Mouse (Mus musculus) forebrain, embryonic 14.5 days (tissue): Measurements from ENCODE around the gene Snd1. TPM values are rescaled to one million over a fixed set of nuclear protein-coding genes. Genes with fewer than 3 reads are reported as not detected.

Source experiments
- ATAC-seq: fragments of 200-750 bp; cut with Nextera tagmentation; 2 replicates; pipeline ENCODE4 v1.8.0; 2017; ENCODE audit warnings: mild to moderate bottlenecking, moderate library complexity
- DNase-seq: peaks from one replicate; pipeline ENCODE4 v3.0.0-alpha.2; 2015; ENCODE audit warnings: low spot score
- H3K27ac ChIP-seq: fragments of 300-500 bp; sonication (generic); 2 replicates; pipeline ENCODE4 v1.5.1; 2014; ENCODE audit warnings: low read depth, mild to moderate bottlenecking, control low read depth, low read length, moderate library complexity
- H3K27me3 ChIP-seq: fragments of 300-500 bp; sonication (generic); replicated peaks from 2 replicates; pipeline ENCODE4 v1.6.1; 2014; ENCODE audit warnings: low read length, control low read depth, mixed read lengths; ENCODE audit not compliant: control insufficient read depth, insufficient read depth
- H3K36me3 ChIP-seq: fragments of 300-500 bp; sonication (generic); 2 replicates; pipeline ENCODE4 v1.6.1; 2014; ENCODE audit warnings: low read length, control low read depth; ENCODE audit not compliant: control insufficient read depth, insufficient read depth
- H3K4me1 ChIP-seq: fragments of 300-500 bp; sonication (generic); 2 replicates; pipeline ENCODE4 v1.6.1; 2014; ENCODE audit warnings: antibody characterized with exemption, low read length, control low read depth; ENCODE audit not compliant: control insufficient read depth, insufficient read depth
- H3K4me2 ChIP-seq: fragments of 300-500 bp; sonication (generic); 2 replicates; pipeline ENCODE4 v1.6.1; 2014; ENCODE audit warnings: mild to moderate bottlenecking, control low read depth, low read length
- H3K4me3 ChIP-seq: fragments of 300-500 bp; sonication (generic); 2 replicates; pipeline ENCODE4 v1.5.1; 2014; ENCODE audit warnings: low read depth, low read length, control low read depth
- H3K9ac ChIP-seq: fragments of 300-500 bp; sonication (generic); 2 replicates; pipeline ENCODE4 v1.6.1; 2014; ENCODE audit warnings: mild to moderate bottlenecking, low read length, control low read depth, moderate library complexity
- H3K9me3 ChIP-seq: fragments of 300-500 bp; sonication (generic); replicated peaks from 2 replicates; pipeline ENCODE4 v1.6.1; 2016; ENCODE audit warnings: low read length, control low read depth, mixed read lengths; ENCODE audit not compliant: control insufficient read depth
- WGBS: fragments of 180-500 bp; shearing (Covaris S2); extraction: QIAGEN DNeasy Blood & Tissue Kit; methylation state at CpG from one replicate; pipeline ENCODE4 v1.1.7; 2014; 5-methylcytosine and 5-hydroxymethylcytosine counted together
- polyA plus RNA-seq: library from polyadenylated mRNA; unstranded; fragments of >200 nt; fragmentation: Nextera tagmentation; extraction: Ambion mirVana; gene quantifications from 2 replicates; pipeline ENCODE4 v1.2.1, GENCODE M21; 2014

The Snd1 gene
- polyA plus RNA-seq, 1 experiment from 2014 or later = 67.9 TPM

DNA sequence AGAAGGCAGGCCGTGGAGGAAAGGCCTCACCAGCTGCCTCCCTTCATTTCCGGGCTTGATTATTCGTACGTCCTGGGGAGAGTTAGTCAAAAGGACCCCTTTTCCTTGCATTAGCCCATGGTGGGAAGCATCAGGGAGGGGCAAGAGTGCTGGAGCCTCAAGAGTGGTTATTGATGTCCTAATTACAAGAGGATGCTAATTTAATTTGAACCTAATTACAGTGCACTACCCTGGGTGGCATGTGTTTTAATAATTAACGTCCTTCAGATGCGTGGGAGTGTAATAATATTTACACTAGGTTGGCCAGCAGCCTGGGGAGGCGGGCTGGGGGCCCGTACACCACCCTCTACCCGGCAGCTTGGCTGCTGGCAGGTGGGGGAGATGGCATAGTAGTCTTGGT lies 416.5 kb downstream of the Snd1 start:
- Histone ChIP-seq H3K36me3 (peaks cover 12% of the 10 kb centered on the region), H3K4me3 (no peak overlapping the region), H3K9me3 (no peaks in the 10 kb centered on the region), H3K9ac (no peak overlapping the region), H3K27me3 (0 out of 2 replicates have a peak, but pooled peaks cover 6% of the 10 kb centered on the region), H3K4me2 (no peak overlapping the region), H3K4me1 (peaks cover 19% of the 10 kb centered on the region), H3K27ac (no peak overlapping the region)
- peak; percentile 68 for DNase-seq
- peak; percentile 76 for ATAC-seq
- 14% methylated on average over 9 of the region's 9 CpGs for WGBS

- no peak overlapping the region for H3K4me2 ChIP-seq
These were observed 420.1 kb downstream of the Snd1 start for GRCm38 (mm10) chr6:28895004-28895515.

DNA sequence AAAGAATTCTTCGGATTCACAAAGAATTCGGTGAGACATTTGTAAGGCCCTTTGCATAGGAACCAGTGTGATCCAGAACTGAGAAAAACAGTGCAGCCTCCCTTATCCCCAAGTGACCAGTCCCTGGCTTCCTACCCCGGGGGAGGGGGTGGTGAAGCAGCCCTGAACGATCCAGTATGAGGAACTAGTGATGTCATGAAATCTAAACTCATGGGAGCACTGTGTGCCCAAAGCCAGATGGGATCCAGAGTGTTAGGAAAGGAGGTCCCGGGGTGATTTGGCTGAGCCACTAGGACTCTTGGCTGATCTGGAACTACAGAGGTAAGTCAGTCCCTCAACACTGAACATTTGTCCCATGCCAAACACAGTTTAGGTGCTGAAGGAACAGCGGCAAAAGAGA lies 420.8 kb downstream of the Snd1 start:
- ATAC-seq (no peak), DNase-seq (no peak)
- Histone ChIP-seq H3K27ac (no peak overlapping the region), H3K36me3 (no peaks in the 10 kb centered on the region), H3K27me3 (no peaks in the 10 kb centered on the region), H3K9me3 (no peaks in the 10 kb centered on the region), H3K4me1 (peaks cover 11% of the 10 kb centered on the region), H3K9ac (no peak overlapping the region), H3K4me2 (no peak overlapping the region), H3K4me3 (no peak overlapping the region)
- 78% methylated on average over 6 of the region's 6 CpGs for WGBS

More at GRCm38 (mm10) chr6:28895004-28895515, 420.1 kb downstream of the Snd1 start:
- Histone ChIP-seq H3K27me3 (no peaks in the 10 kb centered on the region), H3K4me3 (no peak overlapping the region), H3K9me3 (no peaks in the 10 kb centered on the region), H3K4me1 (peaks cover 17% of the 10 kb centered on the region), H3K36me3 (no peaks in the 10 kb centered on the region), H3K9ac (no peak overlapping the region), H3K27ac (no peak overlapping the region)
- 53% methylated on average over 12 of the region's 12 CpGs for whole genome bisulfite sequencing
- DNase-seq (peak; percentile 51), ATAC-seq (no peak)

DNA sequence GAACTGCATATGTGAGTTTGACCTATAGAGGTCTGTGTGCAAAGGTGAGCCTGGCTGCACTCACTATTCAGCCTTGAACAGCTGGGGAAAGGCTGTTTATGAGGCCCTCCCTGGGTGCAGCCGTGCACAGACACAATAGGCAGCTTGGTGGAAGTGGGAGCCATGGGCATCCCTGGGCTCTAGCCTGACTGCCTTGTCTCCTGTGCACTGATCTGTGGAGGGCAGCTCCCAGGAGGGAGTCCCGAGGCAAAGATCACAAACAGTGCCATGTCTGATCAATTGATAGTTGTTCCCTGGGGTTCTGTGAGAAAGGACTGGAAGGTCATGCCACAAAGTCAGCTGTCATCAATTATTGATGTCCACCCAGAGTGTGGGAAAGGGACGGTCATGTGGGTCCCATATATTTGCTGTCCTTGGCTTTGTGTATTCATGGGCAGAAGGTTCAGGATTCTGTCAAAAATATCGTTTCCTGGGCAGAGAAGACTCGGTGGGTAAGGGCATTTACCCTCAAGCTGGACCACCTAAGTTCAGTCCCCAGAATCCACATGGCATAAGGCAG lies 421.9 kb downstream of the Snd1 start:
- Histone ChIP-seq H3K9me3 (no peaks in the 10 kb centered on the region), H3K4me1 (0 out of 2 replicates have a peak, but pooled peaks cover under 1% of the 10 kb centered on the region), H3K4me3 (no peak overlapping the region), H3K36me3 (no peaks in the 10 kb centered on the region), H3K4me2 (no peak overlapping the region), H3K9ac (no peak overlapping the region), H3K27me3 (no peaks in the 10 kb centered on the region), H3K27ac (no peak overlapping the region)
- DNase-seq (no peak), ATAC-seq (no peak)
- WGBS = 54% methylated on average over 5 of the region's 5 CpGs

GRCm38 (mm10) chr6:28897326-28898085 lies 422.6 kb downstream of the Snd1 start:
- DNase-seq = no peak
- no peaks in the 10 kb centered on the region for H3K4me1 ChIP-seq
- no peak overlapping the region for H3K4me3 ChIP-seq
- 62% methylated on average over 11 of the region's 11 CpGs for WGBS
- no peak overlapping the region for H3K9ac ChIP-seq
- no peaks in the 10 kb centered on the region for H3K36me3 ChIP-seq
- H3K27ac ChIP-seq = no peak overlapping the region
- no peak overlapping the region for H3K4me2 ChIP-seq
- H3K27me3 ChIP-seq = no peaks in the 10 kb centered on the region
- no peaks in the 10 kb centered on the region for H3K9me3 ChIP-seq
- no peak for ATAC-seq

DNA sequence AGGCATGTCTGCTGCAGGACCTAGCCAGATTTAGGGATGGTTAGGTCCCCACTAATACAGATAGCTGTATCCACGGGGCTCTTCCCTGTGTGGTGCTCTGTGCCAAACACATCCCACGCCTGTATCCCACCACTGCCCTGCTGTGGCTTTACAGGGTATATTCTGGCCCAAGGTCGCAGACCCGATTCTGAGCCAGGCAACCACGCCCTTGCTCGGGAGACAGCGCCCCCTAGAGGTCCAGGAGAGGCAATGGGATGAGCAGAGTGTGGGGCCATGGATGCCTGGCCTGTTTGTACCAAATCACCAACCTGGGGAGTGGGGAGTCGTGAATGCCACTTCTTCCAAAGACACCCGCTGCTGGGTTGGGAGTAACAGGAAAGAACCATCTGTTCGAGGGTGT lies 423.9 kb downstream of the Snd1 start:
- no peak overlapping the region for H3K27ac ChIP-seq
- H3K4me3 ChIP-seq = no peak overlapping the region
- no peak overlapping the region for H3K4me2 ChIP-seq
- H3K27me3 ChIP-seq = no peaks in the 10 kb centered on the region
- peak; percentile 32; the same call in 1 of the 2 replicates for ATAC-seq
- no peaks in the 10 kb centered on the region for H3K36me3 ChIP-seq
- no peaks in the 10 kb centered on the region for H3K9me3 ChIP-seq
- H3K9ac ChIP-seq = no peak overlapping the region
- H3K4me1 ChIP-seq = no peaks in the 10 kb centered on the region
- WGBS = 18% methylated on average over 10 of the region's 10 CpGs
- no peak for DNase-seq

DNA sequence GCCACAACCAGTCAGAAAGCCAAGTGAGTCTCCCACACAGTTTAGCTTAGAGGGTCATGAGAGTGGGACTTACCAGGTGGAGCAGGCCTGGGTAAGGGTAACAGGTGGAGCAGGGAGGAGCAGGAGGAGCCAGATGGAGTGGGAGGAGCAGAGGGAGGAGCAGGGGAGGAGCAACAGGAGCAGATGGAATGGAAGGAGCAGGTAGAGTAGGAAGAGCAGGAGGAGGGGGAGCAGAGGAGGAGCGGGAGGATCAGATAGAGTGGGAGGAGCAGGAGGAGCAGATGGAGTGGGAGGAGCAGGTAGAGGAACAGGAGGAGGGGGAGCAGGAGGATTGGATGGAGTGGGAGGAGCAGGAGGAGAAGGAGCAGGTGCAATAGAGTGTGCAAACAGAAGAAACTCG lies 427.6 kb downstream of the Snd1 start:
- H3K4me2 ChIP-seq = no peak overlapping the region
- no peaks in the 10 kb centered on the region for H3K9me3 ChIP-seq
- no peaks in the 10 kb centered on the region for H3K4me1 ChIP-seq
- no peaks in the 10 kb centered on the region for H3K36me3 ChIP-seq
- H3K4me3 ChIP-seq = no peak overlapping the region
- ATAC-seq = peak; percentile 19
- no peaks in the 10 kb centered on the region for H3K27me3 ChIP-seq
- H3K9ac ChIP-seq = no peak overlapping the region
- no peak overlapping the region for H3K27ac ChIP-seq
- WGBS = 58% methylated on average over 2 of the region's 2 CpGs
- DNase-seq = no peak

GRCm38 (mm10) chr6:28904417-28904816 lies 429.5 kb downstream of the Snd1 start:
- H3K9ac ChIP-seq = no peak overlapping the region
- no peak for ATAC-seq
- WGBS = 68% methylated on average over 4 of the region's 4 CpGs
- no peak overlapping the region for H3K27ac ChIP-seq
- no peak overlapping the region for H3K4me3 ChIP-seq
- no peak overlapping the region for H3K4me2 ChIP-seq
- DNase-seq = no peak
- H3K36me3 ChIP-seq = no peaks in the 10 kb centered on the region
- H3K4me1 ChIP-seq = no peaks in the 10 kb centered on the region
- no peaks in the 10 kb centered on the region for H3K9me3 ChIP-seq
- H3K27me3 ChIP-seq = no peaks in the 10 kb centered on the region

DNA sequence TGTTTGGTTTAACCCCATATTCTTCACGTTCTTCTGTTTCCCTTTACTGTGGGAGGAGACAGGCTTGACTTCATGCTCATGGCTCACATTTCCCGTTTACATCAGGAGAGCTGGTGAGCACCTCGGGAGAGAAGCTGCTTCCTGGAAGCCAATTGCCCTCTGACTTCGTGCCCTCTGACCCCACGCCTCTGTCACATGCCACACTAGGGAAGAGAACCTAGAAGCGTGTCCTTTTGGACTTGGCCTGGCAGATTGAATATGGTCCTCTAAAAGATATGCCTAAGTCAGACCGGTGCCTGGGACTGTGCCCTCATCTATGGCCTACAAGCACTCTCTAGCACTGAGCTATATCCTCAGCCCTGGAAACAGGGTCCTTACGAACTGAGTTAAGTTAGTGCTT lies 430.4 kb downstream of the Snd1 start:
- WGBS = 87% methylated on average over 8 of the region's 8 CpGs
- H3K4me2 ChIP-seq = no peak overlapping the region
- H3K9me3 ChIP-seq = no peaks in the 10 kb centered on the region
- no peaks in the 10 kb centered on the region for H3K36me3 ChIP-seq
- DNase-seq = no peak
- no peak overlapping the region for H3K9ac ChIP-seq
- ATAC-seq = no peak
- no peak overlapping the region for H3K4me3 ChIP-seq
- no peaks in the 10 kb centered on the region for H3K27me3 ChIP-seq
- H3K27ac ChIP-seq = no peak overlapping the region
- no peaks in the 10 kb centered on the region for H3K4me1 ChIP-seq
